Comparison of ENCODE assay signal across 8 mouse cellular contexts in genomic region chr11:120572752-120573584, GRCm38 (mm10). TPM values are rescaled to one million over a fixed set of nuclear protein-coding genes. Genes with fewer than 3 reads are reported as not detected.
DNase-seq lines count a peak whose midpoint lies in the region; ATAC-seq lines count a peak whose summit lies in the region.

Gene P4hb, minus strand, starts transcription at chr11:120573253.

- under 1% methylated on average over 92 of the region's 94 CpGs for WGBS in forebrain, embryonic 14.5 days
- WGBS in neural tube, embryonic 15.5 days = under 1% methylated on average over 94 of the region's 94 CpGs

- H3K4me3 ChIP-seq in forebrain, embryonic 14.5 days (ENCODE audit: low read depth, low read length) = peak within 1 kb of the TSS; percentile 93
- H3K4me3 ChIP-seq in neural tube, embryonic 15.5 days (replicated peaks) = peak within 1 kb of the TSS; percentile 83

- peak; percentile 99 for DNase-seq in ES-CJ7 (ENCODE audit: low read depth, low spot score)
- peak; percentile 100 for DNase-seq in cerebellum, adult 11 months
- DNase-seq in forebrain, embryonic 14.5 days (ENCODE audit: low spot score) = peak; percentile 99
- DNase-seq in heart, postnatal 14 days = peak; percentile 100
- DNase-seq in layer of hippocampus, adult 11-12 months (ENCODE audit: low spot score) = peak; percentile 100
- DNase-seq in lung, adult 18-20 months = peak; percentile 100
- peak; percentile 100 for DNase-seq in testis, postnatal 14 days (ENCODE audit: low spot score)

- peak; percentile 96 for ATAC-seq in forebrain, embryonic 14.5 days
- peak; percentile 97 for ATAC-seq in neural tube, embryonic 15.5 days (ENCODE audit: low FRiP score)

- H3K36me3 ChIP-seq in forebrain, embryonic 14.5 days (ENCODE audit: control insufficient read depth, insufficient read depth, low read length) = peaks cover 39% of the 10 kb centered on the region
- peaks cover 37% of the 10 kb centered on the region for H3K36me3 ChIP-seq in neural tube, embryonic 15.5 days

- no peaks in the 10 kb centered on the region for H3K9me3 ChIP-seq in forebrain, embryonic 14.5 days (replicated peaks; ENCODE audit: control insufficient read depth, low read length)
- H3K9me3 ChIP-seq in neural tube, embryonic 15.5 days (replicated peaks) = no peaks in the 10 kb centered on the region

- intact Hi-C loops in heart, postnatal 14 days (cut with DNase I) = no loop called here

- no peaks in the 10 kb centered on the region for H3K27me3 ChIP-seq in forebrain, embryonic 14.5 days (replicated peaks; ENCODE audit: control insufficient read depth, insufficient read depth, low read length)
- no peaks in the 10 kb centered on the region for H3K27me3 ChIP-seq in neural tube, embryonic 15.5 days (replicated peaks)

- H3K4me2 ChIP-seq in forebrain, embryonic 14.5 days (ENCODE audit: low read length) = peak within 1 kb of the TSS; percentile 84
- peak within 1 kb of the TSS; percentile 88 for H3K4me2 ChIP-seq in neural tube, embryonic 15.5 days

- H3K9ac ChIP-seq in forebrain, embryonic 14.5 days (ENCODE audit: low read length) = peak within 1 kb of the TSS; percentile 91
- peak within 1 kb of the TSS; percentile 82 for H3K9ac ChIP-seq in neural tube, embryonic 15.5 days (replicated peaks)

- H3K4me1 ChIP-seq in forebrain, embryonic 14.5 days (ENCODE audit: control insufficient read depth, insufficient read depth, low read length) = peaks cover 7% of the 10 kb centered on the region
- peaks cover 27% of the 10 kb centered on the region for H3K4me1 ChIP-seq in neural tube, embryonic 15.5 days

- peak within 1 kb of the TSS; percentile 85 for H3K27ac ChIP-seq in forebrain, embryonic 14.5 days (ENCODE audit: low read depth, low read length)
- H3K27ac ChIP-seq in neural tube, embryonic 15.5 days (replicated peaks) = peak within 1 kb of the TSS; percentile 91

RNA-seq across cellular contexts. Expression of gene P4hb, which starts in this region (rescaled TPM):
- 325 and 332 TPM in 2 replicates for polyA plus RNA-seq in forebrain, embryonic 14.5 days (2014; fragmentation: Nextera tagmentation; extraction: Ambion mirVana)
- 100 to 1,000 TPM; 238 to 247 TPM for total RNA-seq in heart, postnatal 14 days (2021)
- 282 and 351 TPM in 2 replicates for polyA plus RNA-seq in neural tube, embryonic 15.5 days (2015; fragmentation: Nextera tagmentation; extraction: Ambion mirVana)

Comparison
In these comparisons a context has a peak if more than half of its experiments do, and no peak if none do; other contexts are left out.
1. Peak in every context shown above with its lines: DNase-seq, ATAC-seq, H3K4me3 ChIP-seq and H3K27ac ChIP-seq.